Mouse (Mus musculus): ENCODE data around the gene Tmem108. TPM values are rescaled to one million over a fixed set of nuclear protein-coding genes. Genes with fewer than 3 reads are reported as not detected.
A peak's percentile ranks its signal among the peaks of the same experiment; 100 is the strongest.

Tmem108 gene
- polyA plus RNA-seq (2014; fragmentation: Nextera tagmentation; extraction: Ambion mirVana), result 23.1 and 24.0 TPM in 2 replicates

DNA sequence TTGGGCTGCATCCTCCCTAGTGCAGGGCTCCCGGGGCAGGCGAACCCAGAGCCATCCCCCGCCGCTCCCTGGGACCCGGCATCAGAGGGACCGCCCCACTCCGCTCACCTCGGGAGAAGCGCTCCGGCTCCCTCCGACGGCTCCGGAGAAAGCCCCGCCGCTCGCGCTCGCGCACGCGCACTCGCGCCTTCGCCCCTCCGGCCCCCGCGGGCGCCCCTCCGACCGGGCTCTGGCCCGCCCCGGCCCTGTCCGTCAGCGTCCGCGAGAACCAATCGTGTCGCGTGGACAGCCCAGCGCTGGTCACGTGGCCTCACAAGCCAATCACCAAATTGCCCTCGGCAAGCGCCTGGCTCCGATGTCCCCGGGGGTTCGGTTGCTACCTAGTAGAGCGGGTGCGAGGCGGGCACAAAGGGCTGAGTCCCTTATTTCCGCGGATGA is at the start of gene Tmem108:
TSS of gene Tmem108 (minus strand) at position 191 of the 438 bp plus-strand sequence.
- peak; percentile 98 for ATAC-seq (ENCODE audit: insufficient number of reproducible peaks, insufficient read depth, low FRiP score, low read depth)
- no peaks in the 10 kb centered on the region for H3K36me3 ChIP-seq (ENCODE audit: control insufficient read depth, insufficient read depth, low read length)
- no peak within 1 kb of the TSS for H3K27ac ChIP-seq (ENCODE audit: low read length)
- H3K4me2 ChIP-seq (replicated peaks; ENCODE audit: low read depth, low read length), result peak within 1 kb of the TSS; percentile 95
- H3K9me3 ChIP-seq (ENCODE audit: control insufficient read depth, low read depth, low read length), result no peaks in the 10 kb centered on the region
- H3K27me3 ChIP-seq (ENCODE audit: control insufficient read depth, insufficient read depth, low read length), result peaks cover 8% of the 10 kb centered on the region; the same call in 1 of the 2 replicates
- peak within 1 kb of the TSS; percentile 40 for H3K9ac ChIP-seq (replicated peaks; ENCODE audit: low read depth, low read length)
- 1% methylated on average over 51 of the region's 51 CpGs for WGBS
- H3K4me3 ChIP-seq (ENCODE audit: low read depth, low read length), result peak within 1 kb of the TSS; percentile 61
- H3K4me1 ChIP-seq (ENCODE audit: control insufficient read depth, insufficient read depth, low read length), result no peaks in the 10 kb centered on the region

DNA sequence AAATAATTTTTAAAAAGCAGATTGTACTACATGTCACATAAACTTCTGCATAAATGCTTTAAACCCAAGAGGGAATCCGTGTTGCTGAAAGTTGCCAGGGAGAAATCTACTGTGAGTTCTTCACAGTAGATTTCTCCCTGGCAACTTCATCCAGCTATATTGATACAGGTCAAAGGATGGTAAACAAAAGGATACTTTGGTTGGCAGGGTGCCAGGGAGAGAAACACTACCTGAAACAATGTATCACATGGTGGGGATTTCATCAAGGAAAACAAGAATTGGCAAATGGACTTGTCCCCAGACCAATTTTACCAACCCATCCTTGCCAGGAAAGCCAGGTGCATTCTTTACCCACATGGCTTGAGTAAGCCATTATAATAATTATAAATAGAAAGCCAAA is 27.4 kb upstream of the Tmem108 start:
- no peaks in the 10 kb centered on the region for H3K27me3 ChIP-seq (ENCODE audit: control insufficient read depth, insufficient read depth, low read length)
- H3K27ac ChIP-seq (ENCODE audit: low read length), result no peak overlapping the region
- H3K36me3 ChIP-seq (ENCODE audit: control insufficient read depth, insufficient read depth, low read length), result no peaks in the 10 kb centered on the region
- no peak overlapping the region for H3K9ac ChIP-seq (replicated peaks; ENCODE audit: low read depth, low read length)
- no peaks in the 10 kb centered on the region for H3K9me3 ChIP-seq (ENCODE audit: control insufficient read depth, low read depth, low read length)
- H3K4me3 ChIP-seq (ENCODE audit: low read depth, low read length), result no peak overlapping the region
- 57% methylated on average over 1 of the region's 1 CpGs for WGBS
- no peak overlapping the region for H3K4me2 ChIP-seq (replicated peaks; ENCODE audit: low read depth, low read length)
- no peak for ATAC-seq (ENCODE audit: insufficient number of reproducible peaks, insufficient read depth, low FRiP score, low read depth)
- no peaks in the 10 kb centered on the region for H3K4me1 ChIP-seq (ENCODE audit: control insufficient read depth, insufficient read depth, low read length)

DNA sequence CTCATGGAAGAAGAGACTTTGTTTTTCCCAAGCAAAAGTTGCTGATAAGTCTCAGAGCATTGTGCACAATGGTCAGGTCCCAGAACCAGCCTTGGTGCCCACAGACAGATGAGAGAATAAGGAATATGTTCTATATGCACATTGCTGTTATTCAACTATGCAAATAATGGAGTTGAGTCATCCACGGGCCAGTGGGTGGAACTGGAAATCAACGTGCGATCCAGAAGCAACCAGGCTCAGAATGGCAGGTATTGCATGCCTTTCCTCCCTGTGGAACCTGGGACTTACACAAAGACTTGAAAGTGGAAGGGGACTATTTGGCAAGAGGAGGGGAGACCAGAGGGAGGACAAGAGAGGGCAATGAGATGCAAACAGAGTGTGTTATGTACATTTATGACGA is 22.5 kb upstream of the Tmem108 start:
- 84% methylated on average over 4 of the region's 4 CpGs for WGBS

DNA sequence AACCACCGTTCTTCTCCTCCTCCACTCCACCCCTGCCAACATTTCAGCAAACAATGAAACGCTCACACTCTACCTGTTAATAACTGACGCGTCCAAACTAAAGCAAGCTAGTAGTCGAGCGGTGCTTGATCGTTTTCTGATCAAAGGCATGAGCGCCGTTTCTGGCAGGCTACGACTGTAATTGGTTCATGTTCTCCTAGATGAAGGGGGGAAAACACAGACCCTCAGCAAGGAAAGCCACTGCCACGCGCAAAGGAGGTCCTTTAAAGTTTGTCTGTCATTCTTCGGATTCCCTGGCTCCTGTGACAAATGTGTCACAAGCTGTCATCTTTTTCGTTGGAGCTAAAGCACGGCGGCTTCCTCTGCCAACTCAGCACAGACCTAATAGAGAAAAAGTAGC is 21.6 kb upstream of the Tmem108 start:
- H3K27ac ChIP-seq (ENCODE audit: low read length), result no peak overlapping the region
- no peaks in the 10 kb centered on the region for H3K9me3 ChIP-seq (ENCODE audit: control insufficient read depth, low read depth, low read length)
- 65% methylated on average over 16 of the region's 16 CpGs for WGBS
- no peaks in the 10 kb centered on the region for H3K36me3 ChIP-seq (ENCODE audit: control insufficient read depth, insufficient read depth, low read length)
- no peak overlapping the region for H3K4me3 ChIP-seq (ENCODE audit: low read depth, low read length)
- no peaks in the 10 kb centered on the region for H3K27me3 ChIP-seq (ENCODE audit: control insufficient read depth, insufficient read depth, low read length)
- no peak for ATAC-seq (ENCODE audit: insufficient number of reproducible peaks, insufficient read depth, low FRiP score, low read depth)
- no peaks in the 10 kb centered on the region for H3K4me1 ChIP-seq (ENCODE audit: control insufficient read depth, insufficient read depth, low read length)
- no peak overlapping the region for H3K9ac ChIP-seq (replicated peaks; ENCODE audit: low read depth, low read length)
- no peak overlapping the region for H3K4me2 ChIP-seq (replicated peaks; ENCODE audit: low read depth, low read length)

More for the DNA sequence above, 22.5 kb upstream of the Tmem108 start:
- no peak for ATAC-seq (ENCODE audit: insufficient number of reproducible peaks, insufficient read depth, low FRiP score, low read depth)
- Histone ChIP-seq H3K9ac (replicated peaks; ENCODE audit: low read depth, low read length) (no peak overlapping the region), H3K4me2 (replicated peaks; ENCODE audit: low read depth, low read length) (no peak overlapping the region), H3K27ac (ENCODE audit: low read length) (no peak overlapping the region), H3K36me3 (ENCODE audit: control insufficient read depth, insufficient read depth, low read length) (no peaks in the 10 kb centered on the region), H3K27me3 (ENCODE audit: control insufficient read depth, insufficient read depth, low read length) (no peaks in the 10 kb centered on the region), H3K9me3 (ENCODE audit: control insufficient read depth, low read depth, low read length) (no peaks in the 10 kb centered on the region), H3K4me3 (ENCODE audit: low read depth, low read length) (no peak overlapping the region), H3K4me1 (ENCODE audit: control insufficient read depth, insufficient read depth, low read length) (no peaks in the 10 kb centered on the region)

DNA sequence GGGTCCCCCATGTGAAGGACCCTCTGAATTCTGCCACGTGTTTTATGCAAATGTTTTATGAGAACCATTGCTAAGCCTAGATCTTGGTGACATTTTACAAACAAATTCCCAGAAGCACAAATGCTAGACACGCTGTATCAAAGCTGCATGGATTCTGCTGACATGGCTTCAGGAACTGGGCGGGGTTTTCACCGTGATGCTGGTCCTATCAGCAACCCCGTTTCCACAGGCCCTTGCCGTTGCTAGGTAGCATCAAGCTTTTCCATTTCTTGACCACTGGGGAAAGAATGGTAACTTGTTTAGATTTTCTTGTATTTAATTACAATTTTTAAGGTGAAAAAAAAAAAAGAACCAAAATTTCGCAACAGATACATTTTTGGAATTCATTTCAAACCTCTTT is 20.7 kb upstream of the Tmem108 start:
- ATAC-seq (ENCODE audit: insufficient number of reproducible peaks, insufficient read depth, low FRiP score, low read depth), result no peak
- Histone ChIP-seq H3K27ac (ENCODE audit: low read length) (no peak overlapping the region), H3K4me1 (ENCODE audit: control insufficient read depth, insufficient read depth, low read length) (no peaks in the 10 kb centered on the region), H3K9me3 (ENCODE audit: control insufficient read depth, low read depth, low read length) (no peaks in the 10 kb centered on the region), H3K4me3 (ENCODE audit: low read depth, low read length) (no peak overlapping the region), H3K9ac (replicated peaks; ENCODE audit: low read depth, low read length) (no peak overlapping the region), H3K36me3 (ENCODE audit: control insufficient read depth, insufficient read depth, low read length) (no peaks in the 10 kb centered on the region), H3K27me3 (ENCODE audit: control insufficient read depth, insufficient read depth, low read length) (no peaks in the 10 kb centered on the region), H3K4me2 (replicated peaks; ENCODE audit: low read depth, low read length) (no peak overlapping the region)
- 73% methylated on average over 7 of the region's 7 CpGs for WGBS

DNA sequence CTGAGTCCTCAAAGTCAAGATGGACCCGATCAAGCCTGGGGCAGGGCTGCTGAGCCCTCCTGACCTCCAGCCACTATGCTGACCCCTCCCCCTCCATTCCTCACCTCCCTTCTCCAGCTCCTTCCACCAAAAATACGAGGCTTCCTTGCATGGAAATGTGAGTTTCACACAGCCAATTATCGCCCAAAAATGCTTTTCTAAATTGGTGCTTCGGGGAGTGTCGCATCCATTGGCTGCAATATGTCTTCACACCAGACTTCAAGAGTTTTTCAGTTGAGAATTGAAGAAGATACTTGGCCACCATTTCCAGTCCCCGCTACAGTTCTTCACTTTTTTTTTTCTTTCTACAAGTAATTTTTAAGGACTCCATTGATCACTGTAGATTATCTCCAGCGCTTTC is 19.8 kb upstream of the Tmem108 start:
- Histone ChIP-seq H3K9ac (replicated peaks; ENCODE audit: low read depth, low read length) (no peak overlapping the region), H3K27me3 (ENCODE audit: control insufficient read depth, insufficient read depth, low read length) (no peaks in the 10 kb centered on the region), H3K4me3 (ENCODE audit: low read depth, low read length) (no peak overlapping the region), H3K27ac (ENCODE audit: low read length) (no peak overlapping the region), H3K4me1 (ENCODE audit: control insufficient read depth, insufficient read depth, low read length) (no peaks in the 10 kb centered on the region), H3K9me3 (ENCODE audit: control insufficient read depth, low read depth, low read length) (no peaks in the 10 kb centered on the region), H3K4me2 (replicated peaks; ENCODE audit: low read depth, low read length) (no peak overlapping the region), H3K36me3 (ENCODE audit: control insufficient read depth, insufficient read depth, low read length) (no peaks in the 10 kb centered on the region)
- WGBS, result 74% methylated on average over 7 of the region's 7 CpGs
- no peak for ATAC-seq (ENCODE audit: insufficient number of reproducible peaks, insufficient read depth, low FRiP score, low read depth)

DNA sequence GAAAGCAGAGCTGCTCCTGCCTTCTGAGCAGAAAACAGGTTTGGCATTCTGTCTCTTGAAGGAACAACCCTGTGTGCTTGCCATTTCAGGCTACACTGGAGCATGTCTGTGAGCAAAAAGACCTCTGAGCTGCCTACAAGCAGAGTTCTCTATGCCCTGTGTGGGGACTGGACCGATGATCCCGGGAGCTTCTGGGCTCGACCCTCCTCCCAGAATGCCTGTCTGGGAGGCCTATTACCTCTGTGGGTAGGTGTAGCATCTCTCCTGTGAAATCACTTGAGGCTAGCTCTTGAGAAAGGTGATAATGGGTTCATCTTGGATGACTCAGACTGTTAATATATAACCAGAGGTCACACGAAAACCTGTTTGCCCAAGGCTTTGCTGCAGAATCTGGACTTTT is 19.0 kb upstream of the Tmem108 start:
- 76% methylated on average over 4 of the region's 4 CpGs for WGBS
- Histone ChIP-seq H3K9me3 (ENCODE audit: control insufficient read depth, low read depth, low read length) (no peaks in the 10 kb centered on the region), H3K27ac (ENCODE audit: low read length) (no peak overlapping the region), H3K36me3 (ENCODE audit: control insufficient read depth, insufficient read depth, low read length) (no peaks in the 10 kb centered on the region), H3K4me2 (replicated peaks; ENCODE audit: low read depth, low read length) (no peak overlapping the region), H3K9ac (replicated peaks; ENCODE audit: low read depth, low read length) (no peak overlapping the region), H3K4me3 (ENCODE audit: low read depth, low read length) (no peak overlapping the region), H3K27me3 (ENCODE audit: control insufficient read depth, insufficient read depth, low read length) (no peaks in the 10 kb centered on the region), H3K4me1 (ENCODE audit: control insufficient read depth, insufficient read depth, low read length) (no peaks in the 10 kb centered on the region)
- no peak for ATAC-seq (ENCODE audit: insufficient number of reproducible peaks, insufficient read depth, low FRiP score, low read depth)

DNA sequence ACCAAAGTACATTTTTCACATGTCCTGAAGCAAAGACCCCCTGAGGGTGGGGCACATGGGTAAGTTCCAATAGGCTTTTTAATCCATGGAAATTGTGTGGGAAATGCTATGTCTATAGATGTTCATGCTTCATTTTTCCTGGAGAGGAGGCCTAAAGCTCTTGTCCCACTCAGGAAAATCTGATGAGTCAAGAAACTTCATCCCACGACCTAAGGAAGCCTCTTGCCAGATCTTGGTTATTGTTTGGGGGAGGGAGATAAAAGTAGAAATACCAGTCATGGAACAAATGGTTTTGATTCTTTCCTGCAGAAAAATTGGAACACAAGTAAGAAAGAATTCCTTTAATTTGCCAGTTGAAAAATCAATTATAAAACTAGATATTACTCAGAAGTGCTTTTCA is 16.5 kb upstream of the Tmem108 start:
- 47% methylated on average over 1 of the region's 1 CpGs for WGBS

DNA sequence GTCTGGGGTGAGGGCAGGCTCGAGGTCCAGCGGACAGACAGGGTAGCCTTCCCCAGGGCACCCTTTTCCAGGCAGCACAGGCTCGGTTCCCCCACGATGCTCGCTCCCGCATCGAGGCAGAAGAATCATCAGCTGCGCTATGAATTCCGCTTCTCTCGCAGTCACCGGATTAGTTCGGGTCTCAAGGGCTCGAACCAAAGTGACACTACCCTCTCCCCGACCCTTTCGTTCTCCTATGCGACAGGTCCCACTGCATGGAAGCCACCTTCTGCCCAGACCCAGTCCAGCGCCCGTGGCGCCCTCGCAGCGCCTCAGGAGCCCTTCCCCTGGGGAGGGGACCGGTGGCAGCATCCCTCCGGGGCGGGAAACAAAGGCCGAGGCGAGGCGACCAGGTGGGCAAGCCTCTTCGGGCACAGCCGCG is 476 bp downstream of the Tmem108 start:
- Histone ChIP-seq H3K9ac (replicated peaks; ENCODE audit: low read depth, low read length) (peak overlapping the region; percentile 40), H3K27ac (ENCODE audit: low read length) (no peak overlapping the region), H3K36me3 (ENCODE audit: control insufficient read depth, insufficient read depth, low read length) (no peaks in the 10 kb centered on the region), H3K4me2 (replicated peaks; ENCODE audit: low read depth, low read length) (peak overlapping the region; percentile 95), H3K27me3 (ENCODE audit: control insufficient read depth, insufficient read depth, low read length) (peaks cover 8% of the 10 kb centered on the region; the same call in 1 of the 2 replicates), H3K9me3 (ENCODE audit: control insufficient read depth, low read depth, low read length) (no peaks in the 10 kb centered on the region), H3K4me3 (ENCODE audit: low read depth, low read length) (peak overlapping the region; percentile 61), H3K4me1 (ENCODE audit: control insufficient read depth, insufficient read depth, low read length) (no peaks in the 10 kb centered on the region)
- WGBS, result 0% methylated on average over 30 of the region's 30 CpGs
- ATAC-seq (ENCODE audit: insufficient number of reproducible peaks, insufficient read depth, low FRiP score, low read depth), result peak; percentile 26; the same call in 1 of the 2 replicates

More for the DNA sequence above, 16.5 kb upstream of the Tmem108 start:
- Histone ChIP-seq H3K27ac (ENCODE audit: low read length) (no peak overlapping the region), H3K4me1 (ENCODE audit: control insufficient read depth, insufficient read depth, low read length) (no peaks in the 10 kb centered on the region), H3K36me3 (ENCODE audit: control insufficient read depth, insufficient read depth, low read length) (no peaks in the 10 kb centered on the region), H3K4me3 (ENCODE audit: low read depth, low read length) (no peak overlapping the region), H3K9me3 (ENCODE audit: control insufficient read depth, low read depth, low read length) (no peaks in the 10 kb centered on the region), H3K4me2 (replicated peaks; ENCODE audit: low read depth, low read length) (no peak overlapping the region), H3K9ac (replicated peaks; ENCODE audit: low read depth, low read length) (no peak overlapping the region), H3K27me3 (ENCODE audit: control insufficient read depth, insufficient read depth, low read length) (no peaks in the 10 kb centered on the region)
- ATAC-seq (ENCODE audit: insufficient number of reproducible peaks, insufficient read depth, low FRiP score, low read depth), result no peak
